Mouse (Mus musculus) mouse embryonic stem cell (cell line): ENCODE results near the gene Dab1.

Source experiments
- in situ Hi-C, 2 experiments: fragments of 300-500 bp; cut with MboI; formaldehyde crosslinking; loops; 1 replicate in 1 of 2; 3 replicates in 1 of 2; pipeline ENCODE4 v1.14.3; 2019 to 2020; ENCODE audit warnings: low sequenced_read_pairs in 2 of 2, low pct_unique_long_range_greater_than_20kb in 1 of 2, mixed read lengths in 1 of 2; ENCODE audit not compliant: unreplicated experiment in 1 of 2

Gene Dab1

DNA sequence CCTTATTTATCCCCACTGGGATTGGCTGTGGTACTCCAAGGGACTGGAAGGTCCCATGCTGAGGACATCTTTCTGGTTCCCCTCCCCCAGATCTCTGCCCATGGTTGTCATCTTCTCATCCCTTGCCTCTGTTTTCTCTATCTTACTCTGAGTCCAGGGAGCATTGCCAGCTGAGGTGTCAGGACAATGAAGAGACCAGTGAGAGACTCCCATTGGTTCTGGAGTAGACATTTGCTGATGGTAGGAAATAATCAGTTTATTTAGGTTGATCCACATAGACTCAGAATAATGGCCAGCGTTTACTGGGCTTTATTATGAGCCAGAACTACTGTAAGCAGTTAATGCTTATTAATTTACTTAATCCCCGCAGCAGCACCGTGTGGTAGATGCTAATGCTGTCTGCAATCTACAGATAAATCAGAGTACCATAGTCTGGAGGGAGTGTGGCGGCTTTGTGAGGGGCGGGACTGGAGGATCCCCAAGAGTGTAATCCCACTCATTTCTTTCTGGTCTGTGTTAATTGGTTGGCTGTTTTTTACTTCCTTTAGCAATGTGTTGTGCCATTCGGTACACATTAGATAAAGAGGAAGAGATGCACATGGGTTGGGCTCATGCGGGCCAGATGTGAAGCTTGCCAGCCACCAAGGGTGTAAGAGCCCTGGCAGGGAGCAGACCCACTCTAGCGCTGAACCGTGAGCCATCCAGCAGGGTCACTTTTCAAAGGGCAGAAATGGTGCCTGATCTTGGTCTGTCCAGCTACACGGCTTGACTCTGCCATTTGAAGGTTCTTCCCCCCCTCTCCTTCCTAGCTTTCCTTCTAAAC lies 824.0 kb downstream of the Dab1 start:
- in situ Hi-C loops, result no loop called here

- in situ Hi-C loops, result no loop called here
These were observed 824.6 kb downstream of the Dab1 start for GRCm38 (mm10) chr4:104443775-104444174.

GRCm38 (mm10) chr4:104444985-104445384 lies 825.8 kb downstream of the Dab1 start:
- in situ Hi-C loops, result no loop called here

- in situ Hi-C loops, result no loop called here
These were observed 829.0 kb downstream of the Dab1 start for GRCm38 (mm10) chr4:104448199-104448598.

DNA sequence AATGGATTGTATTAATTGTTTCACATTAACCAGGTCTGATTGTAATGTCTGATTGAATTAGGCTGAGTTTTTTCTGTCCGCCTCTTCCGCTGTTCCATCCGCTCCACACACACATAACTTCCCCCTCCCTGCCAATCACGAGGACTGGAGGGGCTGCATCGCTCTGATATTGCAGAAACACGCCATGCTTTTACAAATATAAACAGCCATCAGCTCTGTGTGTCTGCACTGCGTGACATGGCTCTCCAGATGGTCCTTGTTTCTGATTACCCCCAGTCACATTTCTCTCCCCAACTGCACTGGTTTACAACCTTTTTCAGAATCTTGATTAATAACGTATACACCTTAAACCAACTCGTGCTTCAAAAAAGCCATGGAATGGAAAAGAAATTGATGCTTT lies 831.5 kb downstream of the Dab1 start:
- in situ Hi-C loops, result no loop called here

- in situ Hi-C loops, result no loop called here
These were observed 833.4 kb downstream of the Dab1 start for GRCm38 (mm10) chr4:104452587-104452986.

DNA sequence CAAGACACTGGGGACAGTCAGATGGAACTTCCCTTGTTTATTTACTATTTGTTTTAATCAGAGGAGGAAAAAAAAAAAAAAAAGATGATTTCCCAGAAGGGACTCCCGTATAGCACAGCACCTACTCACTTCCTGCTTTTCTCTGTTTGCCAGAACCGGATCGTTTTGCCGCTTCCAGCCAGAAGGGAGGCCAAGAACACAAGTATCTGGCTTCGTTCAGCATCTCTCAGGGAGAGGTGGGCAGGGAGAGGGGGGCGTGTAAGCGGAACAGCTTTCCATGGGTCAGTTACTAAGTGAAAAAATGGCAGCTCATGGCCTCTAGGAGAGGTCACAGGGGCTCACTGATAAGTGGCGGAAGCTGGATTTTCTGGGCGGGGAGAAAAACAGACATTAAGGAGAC lies 836.0 kb downstream of the Dab1 start:
- in situ Hi-C loops, result no loop called here

DNA sequence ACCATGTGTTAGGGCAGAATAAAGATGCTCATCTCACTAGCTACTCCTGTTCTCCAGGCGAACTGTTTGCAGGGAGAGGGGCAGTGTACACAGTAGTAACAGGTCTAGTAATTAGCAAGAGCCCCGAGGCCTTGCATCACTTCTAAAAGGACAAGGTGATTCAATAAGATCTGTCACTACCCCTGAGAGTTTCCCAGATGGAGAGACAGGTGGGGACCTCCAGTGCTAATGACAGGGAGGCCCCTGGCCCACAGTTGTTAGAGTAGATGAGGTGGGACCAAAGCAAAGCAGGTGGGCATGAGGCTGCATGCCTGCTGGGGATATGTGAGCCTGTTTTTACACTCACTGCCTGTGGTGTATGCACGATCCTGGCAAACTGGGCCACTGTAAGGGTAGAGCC lies 836.6 kb downstream of the Dab1 start:
- in situ Hi-C loops, result no loop called here

DNA sequence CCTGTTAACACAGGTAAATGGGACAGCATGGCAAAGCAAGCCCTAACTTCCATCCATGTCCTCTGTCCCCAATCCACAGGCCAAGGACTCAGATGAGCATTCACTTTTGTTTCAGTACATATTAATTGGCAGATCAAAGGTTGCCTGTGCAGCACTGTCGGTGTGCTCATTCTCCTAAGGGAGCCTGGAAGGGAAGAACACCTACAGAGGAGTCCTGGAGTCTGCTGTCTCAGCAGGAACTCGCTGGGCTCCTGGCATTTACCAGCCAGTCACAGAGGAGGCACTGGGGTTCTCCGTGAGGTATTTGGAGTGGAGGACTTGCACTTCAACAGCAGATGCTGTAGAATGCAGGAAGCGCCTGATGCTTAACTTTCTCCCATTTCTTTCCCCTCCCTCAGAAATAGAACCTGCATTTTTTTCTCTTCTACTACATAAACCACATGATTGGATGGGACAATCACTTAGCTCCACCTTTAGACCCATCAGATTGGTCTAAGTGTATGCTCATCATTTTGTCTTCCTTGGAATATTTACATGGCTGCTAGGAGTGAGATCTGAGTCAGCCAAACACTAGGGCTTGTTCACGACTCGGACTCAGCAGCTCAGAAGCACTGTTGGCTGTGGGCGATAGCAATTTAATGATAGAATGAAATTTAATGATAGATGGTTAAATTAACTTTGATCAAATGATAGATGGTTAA lies 837.2 kb downstream of the Dab1 start:
- in situ Hi-C loops, result no loop called here

GRCm38 (mm10) chr4:104458726-104459125 lies 839.6 kb downstream of the Dab1 start:
- in situ Hi-C loops, result no loop called here

GRCm38 (mm10) chr4:104461106-104462011 lies 842.2 kb downstream of the Dab1 start:
- in situ Hi-C loops, result no loop called here

DNA sequence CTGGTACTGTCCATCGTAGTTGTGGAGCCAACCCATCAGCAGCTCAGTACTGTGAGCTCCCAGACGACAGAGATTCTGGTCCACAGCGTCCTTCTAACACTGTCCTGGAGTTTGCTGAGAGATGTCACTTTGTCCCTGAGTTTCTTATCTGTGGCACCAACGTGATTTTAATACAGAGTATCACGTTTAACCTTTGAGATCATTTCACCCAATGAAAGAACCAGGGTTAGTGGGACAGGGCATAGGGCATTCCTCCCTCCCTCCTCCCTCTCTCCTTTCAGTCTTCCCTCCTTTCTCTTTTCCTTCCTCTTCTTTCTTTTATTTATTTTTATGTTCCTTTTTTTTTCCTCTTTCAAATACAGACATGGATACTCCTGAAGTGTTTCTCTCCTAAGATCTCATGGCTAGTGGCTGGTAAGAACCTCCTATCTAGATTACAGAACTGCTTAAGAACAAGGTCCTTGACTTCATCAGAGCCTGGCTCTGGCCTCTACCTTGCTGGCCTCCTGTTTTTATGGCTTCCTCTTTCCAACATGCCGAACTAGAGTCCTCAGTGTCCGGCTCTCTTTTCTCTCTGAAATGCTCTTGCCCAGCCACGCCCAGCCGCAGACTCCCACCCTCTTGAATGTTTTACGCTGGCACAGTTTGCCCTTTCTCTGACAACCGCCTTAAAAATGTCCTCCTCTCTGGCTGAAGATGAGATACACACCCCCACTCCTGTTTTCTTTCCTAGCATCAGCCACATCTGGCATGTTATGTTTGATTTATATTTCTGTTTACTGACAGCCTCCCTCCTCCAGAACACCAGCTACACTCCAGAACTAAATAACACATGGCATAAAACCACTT lies 844.0 kb downstream of the Dab1 start:
- in situ Hi-C loops, result no loop called here

DNA sequence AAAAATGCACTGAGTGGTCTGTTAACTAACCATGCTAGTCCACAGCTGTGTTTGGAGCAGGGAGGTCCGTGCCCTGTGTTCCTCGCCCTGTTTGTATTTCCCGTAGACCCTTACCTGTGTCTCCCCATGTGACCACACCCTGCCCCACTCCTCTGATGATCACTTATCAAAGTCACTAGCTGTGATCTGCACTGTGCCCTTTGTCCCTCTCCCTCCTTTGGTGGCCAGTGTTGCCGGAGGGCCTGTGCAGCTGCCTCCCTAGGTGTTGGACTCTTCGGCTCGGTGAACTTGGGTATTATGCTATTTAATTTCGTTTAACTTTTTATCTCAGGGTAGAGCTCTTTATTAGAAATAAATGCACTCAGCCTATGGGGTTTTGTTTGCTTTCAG lies 844.6 kb downstream of the Dab1 start:
- in situ Hi-C loops, result no loop called here

DNA sequence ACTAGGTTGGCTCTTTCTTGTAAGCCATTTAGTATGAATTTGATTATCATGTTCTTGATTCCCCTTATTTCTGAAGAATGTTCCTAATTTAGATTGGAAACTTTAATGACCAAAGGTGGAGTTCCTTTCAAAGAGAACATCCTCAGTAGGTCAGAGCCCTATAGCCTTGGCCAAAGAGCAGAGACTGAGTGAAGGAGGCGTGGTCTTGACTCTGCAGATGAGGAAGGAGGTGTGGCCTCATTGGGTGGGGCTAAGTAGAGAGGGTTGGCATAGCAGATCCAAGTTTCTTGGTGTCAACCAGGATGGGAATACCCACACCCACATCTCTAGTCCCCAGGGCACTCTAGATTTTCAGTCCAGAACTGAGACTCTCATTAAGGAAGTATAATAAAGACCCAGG lies 846.4 kb downstream of the Dab1 start:
- in situ Hi-C loops, result no loop called here

DNA sequence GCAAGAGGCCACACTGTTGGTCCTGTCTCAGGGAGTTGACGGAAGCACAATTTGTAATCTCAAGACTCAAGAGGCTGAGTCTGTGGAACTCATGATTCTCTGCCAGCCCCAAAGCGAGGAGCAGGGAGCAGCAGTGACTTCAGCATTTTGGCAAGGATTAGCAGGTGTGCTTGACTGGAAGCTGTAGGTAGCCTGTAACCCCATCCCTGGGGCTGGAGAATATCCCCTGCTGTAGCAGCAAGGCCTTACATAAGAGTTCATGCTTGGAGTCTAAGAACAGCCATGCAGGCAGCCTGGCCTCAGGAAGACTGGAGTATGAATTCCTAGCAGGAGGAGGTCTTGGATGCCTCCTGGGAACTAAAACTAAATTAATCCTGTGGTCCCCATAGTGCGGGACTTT lies 849.5 kb downstream of the Dab1 start:
- in situ Hi-C loops, result no loop called here

- in situ Hi-C loops, result no loop called here
These were observed 853.8 kb downstream of the Dab1 start for GRCm38 (mm10) chr4:104472915-104473314.

- in situ Hi-C loops, result no loop called here
These were observed 857.7 kb downstream of the Dab1 start for GRCm38 (mm10) chr4:104476841-104477240.

GRCm38 (mm10) chr4:104483948-104484347 lies 864.8 kb downstream of the Dab1 start:
- in situ Hi-C loops, result no loop called here
